Mouse (Mus musculus) CH12F3 (cell line): ENCODE measurements around the gene Rab11fip5.

Experiments used
- in situ Hi-C: fragments of 300-500 bp; cut with MboI; formaldehyde crosslinking; loops from 2 replicates; pipeline ENCODE4 v1.14.3; 2020; ENCODE audit warnings: low sequenced_read_pairs

The Rab11fip5 gene

DNA sequence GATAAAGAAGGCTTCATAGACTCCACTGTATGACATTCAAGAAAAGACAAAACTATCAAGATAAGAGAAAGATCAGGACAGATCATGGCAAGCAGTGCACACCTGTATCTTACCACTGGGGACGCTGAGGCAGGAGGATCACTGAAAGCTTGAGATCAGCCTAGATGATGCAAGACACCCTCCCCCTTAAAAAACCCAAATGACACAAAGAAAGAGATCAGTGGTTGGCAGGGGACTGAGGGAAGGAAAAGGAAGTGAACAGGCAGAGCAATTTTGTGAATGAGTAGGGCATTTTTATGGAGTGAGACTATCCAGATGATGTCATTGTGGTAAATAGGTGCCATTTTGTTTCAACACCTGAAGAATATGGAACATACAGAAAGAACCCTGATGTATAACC is 24.3 kb downstream of the Rab11fip5 start:
- in situ Hi-C loops, result no loop called here

DNA sequence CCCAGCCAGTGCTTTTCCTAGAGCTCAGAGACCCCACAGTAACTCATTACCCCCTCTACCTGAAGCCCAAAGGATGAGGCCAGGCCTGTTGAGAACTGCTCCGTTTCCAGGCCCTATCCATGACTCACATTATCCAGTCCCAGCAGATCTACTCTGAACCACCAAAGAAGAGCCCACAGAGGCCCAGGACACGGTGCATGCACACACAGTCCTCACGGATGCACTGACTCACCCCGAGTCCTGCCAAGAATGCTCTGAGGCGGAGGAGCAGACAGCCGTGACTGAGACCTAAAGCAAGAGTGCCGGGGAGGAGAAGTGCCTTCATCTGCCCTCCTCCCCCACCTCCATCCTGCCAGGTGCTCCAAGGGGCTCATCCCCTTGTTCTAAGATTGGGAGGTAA is 25.2 kb downstream of the Rab11fip5 start:
- in situ Hi-C loops, result loop anchor here (10.0 kb wide), 1 partner anchor 46 kb away; no protein-coding TSS in a partner anchor

DNA sequence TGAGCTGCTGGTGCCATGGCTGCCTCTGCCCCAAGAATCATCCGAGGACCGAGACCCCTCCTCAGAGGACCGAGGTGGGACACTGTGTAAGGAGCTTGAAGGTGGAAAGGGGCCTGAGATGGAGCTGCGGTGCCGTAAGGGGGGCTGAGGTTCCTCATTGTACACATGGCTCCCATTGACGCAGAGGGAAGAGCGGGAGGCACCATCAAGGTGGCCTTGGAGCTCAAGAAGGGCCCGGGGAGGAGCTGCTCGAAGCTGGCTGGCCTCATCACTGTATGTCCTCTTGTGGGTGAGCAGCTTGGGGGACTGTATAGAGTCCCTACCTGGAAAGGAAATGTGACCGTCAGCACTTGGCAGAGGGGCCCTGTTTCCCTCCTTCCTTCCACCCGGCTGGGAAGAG is 26.3 kb downstream of the Rab11fip5 start:
- in situ Hi-C loops, result loop anchor here (10.0 kb wide), 1 partner anchor 47 kb away; no protein-coding TSS in a partner anchor

DNA sequence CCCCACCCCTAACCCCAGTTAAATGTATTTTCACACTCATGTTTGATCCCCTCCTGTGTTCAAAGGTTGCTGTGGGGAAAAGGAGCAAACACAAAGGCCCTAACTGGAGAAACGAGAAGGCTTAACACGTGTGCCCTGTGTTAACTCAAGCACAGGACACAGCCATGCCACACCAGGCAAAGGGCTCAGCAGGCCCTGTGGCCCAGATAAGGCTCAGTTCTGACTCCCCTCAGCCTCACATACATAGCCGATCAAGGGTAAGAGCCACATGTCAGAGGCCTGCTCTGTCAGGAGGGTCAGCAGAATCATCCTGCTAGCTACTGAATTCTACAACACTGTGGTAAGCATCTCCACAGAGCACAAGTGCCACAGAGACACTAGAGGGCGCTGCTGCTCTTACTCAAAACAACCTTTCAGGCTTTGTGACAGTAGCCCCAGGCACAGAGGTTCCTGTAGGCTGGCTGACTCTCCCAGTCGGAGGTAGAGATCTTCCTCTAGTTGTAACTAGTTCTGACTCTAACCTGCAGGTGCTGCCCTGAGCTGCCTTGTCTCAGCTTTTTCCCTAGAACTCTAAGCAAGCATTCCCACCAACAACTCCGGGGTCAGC is 28.3 kb downstream of the Rab11fip5 start:
- in situ Hi-C loops, result loop anchor here (10.0 kb wide), 1 partner anchor 49 kb away; no protein-coding TSS in a partner anchor

DNA sequence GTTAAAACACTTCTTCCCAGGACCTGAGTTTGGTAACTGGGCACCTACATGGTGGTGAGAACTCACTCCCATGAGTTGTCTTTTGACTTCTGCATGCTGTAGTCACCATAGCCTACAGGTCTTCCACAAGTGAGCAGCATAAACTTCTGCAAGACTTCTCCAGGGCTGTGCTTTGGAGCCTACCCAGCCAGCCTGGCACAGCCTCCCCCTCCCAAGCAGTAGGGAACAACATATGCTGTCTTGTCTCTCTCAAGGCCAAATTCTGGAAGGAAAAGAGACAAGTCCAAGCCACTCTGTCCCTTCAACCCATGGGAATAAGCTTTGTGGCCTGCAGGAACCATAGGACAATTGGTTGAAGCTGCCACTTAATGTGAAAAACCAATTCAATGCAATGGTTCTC is 29.5 kb downstream of the Rab11fip5 start:
- in situ Hi-C loops, result loop anchor here (10.0 kb wide), 1 partner anchor 50 kb away; no protein-coding TSS in a partner anchor

DNA sequence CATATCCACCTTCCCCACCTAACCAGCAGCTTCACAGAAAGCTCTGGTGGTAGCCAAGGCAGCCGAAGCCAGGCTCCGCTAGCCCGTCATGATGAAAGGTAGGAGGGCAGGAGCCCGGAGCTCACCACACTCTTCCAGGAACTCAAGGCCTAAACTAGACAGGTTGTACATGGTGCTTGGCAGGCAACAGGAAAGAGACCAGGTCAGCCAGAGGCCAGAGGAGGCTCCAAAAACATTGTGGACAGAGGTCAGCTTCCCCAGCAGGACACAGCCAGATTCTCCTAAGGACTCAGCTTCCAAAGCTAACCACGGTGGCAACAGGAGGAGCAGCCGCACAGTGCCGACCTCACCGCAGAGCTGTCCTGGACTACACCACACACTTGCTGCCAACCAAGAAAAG is 31.4 kb downstream of the Rab11fip5 start:
- in situ Hi-C loops, result loop anchor here (10.0 kb wide), 1 partner anchor 52 kb away; no protein-coding TSS in a partner anchor

DNA sequence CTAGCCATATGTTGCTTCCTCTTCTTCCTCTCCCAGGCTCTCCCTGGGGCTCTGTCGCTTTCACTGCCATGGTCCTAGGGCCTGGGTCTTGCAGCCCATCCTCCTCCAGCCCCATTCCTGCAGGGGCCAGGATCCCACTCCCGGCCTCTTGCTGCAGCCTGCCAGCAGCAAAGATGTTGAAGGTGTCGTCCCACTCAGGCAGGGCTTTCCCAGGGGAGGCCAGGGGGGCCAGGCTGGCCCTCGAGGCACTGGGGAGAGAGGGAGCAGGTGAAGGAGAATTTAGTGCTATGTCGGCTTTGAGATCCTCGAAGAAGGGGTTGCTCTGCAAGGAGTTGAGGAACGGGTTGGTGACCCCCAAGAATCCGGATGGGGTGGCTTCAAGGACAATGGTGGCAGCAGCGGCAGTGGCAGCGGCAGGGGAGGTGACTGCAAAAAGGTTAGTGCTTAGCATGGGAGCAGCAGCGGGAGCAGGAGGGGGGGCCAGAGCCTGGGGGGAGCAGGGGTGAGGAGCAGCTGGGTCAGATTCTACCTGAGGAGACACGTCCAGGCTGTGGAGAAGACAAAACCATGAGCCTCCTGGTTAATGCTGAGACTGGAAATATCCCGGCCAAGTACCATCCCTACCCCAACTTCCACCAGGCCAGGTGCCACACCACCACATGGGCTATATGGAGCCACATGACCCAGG is 32.5 kb downstream of the Rab11fip5 start:
- in situ Hi-C loops, result loop anchor here (10.0 kb wide), 1 partner anchor 53 kb away; no protein-coding TSS in a partner anchor

DNA sequence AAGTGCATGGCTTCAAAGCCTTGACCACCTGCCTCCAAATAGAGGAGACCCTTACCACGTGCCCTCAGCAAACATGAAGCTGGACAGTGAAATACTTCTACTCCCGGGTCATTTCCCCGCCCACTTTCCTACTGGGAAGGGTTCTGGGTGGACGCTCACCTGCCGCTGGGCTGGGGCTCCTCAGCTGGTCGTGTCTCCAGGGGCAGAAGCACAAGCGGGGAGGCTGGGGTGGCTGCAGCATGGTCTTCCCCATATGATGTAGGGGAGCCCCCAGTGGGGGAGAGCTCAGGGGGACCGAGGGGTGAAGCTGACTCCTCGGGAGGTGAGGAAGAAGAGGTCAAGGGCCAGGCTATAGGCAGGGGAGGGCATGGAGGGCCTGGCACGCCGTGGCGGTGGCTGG is 34.2 kb downstream of the Rab11fip5 start:
- in situ Hi-C loops, result loop anchor here (10.0 kb wide), 1 partner anchor 55 kb away; no protein-coding TSS in a partner anchor

DNA sequence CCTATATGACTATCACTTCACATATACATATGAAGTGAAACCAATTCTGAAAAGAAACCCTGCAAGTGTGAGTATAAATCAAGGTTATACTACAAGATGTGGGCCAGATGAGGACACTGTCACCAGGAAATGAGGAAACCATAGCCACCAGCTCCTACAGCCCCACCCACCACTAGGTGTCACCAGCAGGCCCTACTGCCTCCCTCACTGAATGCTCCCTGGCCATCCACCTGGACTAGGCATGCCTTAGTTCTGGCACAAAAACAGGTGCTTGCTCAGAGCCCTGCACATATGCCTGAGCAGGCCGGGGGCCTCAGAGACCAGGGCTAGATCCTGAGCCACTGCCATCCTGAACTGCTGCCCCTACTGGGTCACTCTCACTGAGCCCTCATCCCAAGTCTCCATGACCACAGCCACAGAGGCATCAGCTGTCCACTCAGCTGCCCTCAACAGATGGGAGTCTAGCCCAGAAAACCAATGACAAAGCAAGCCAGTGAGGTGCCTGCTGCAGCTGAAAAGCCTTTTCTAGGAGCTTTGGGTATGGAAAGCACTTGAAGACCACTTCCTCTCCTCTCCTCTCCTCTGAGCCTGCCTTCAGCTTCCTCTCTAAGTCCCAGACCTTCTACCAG is 35.0 kb downstream of the Rab11fip5 start:
- in situ Hi-C loops, result no loop called here

DNA sequence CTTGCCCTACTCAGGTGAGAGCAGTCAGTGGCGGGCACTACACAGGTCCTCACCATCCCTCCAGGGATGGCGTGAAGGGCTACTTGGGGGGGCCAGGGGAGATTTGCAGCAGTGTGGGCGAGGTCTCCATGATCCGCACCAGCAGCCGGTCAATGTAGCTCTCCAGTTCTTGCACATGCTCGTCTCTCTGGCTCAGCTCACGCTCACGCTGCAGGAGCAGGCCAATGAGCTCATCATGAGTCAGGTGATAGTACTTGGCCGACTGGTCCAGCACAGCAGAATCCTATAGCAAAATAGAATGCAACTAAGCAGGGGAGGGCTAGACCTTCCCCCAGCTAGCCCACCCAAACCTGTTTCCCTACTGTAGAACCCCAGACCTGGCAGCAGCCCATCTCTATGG is 37.5 kb downstream of the Rab11fip5 start:
- in situ Hi-C loops, result no loop called here

DNA sequence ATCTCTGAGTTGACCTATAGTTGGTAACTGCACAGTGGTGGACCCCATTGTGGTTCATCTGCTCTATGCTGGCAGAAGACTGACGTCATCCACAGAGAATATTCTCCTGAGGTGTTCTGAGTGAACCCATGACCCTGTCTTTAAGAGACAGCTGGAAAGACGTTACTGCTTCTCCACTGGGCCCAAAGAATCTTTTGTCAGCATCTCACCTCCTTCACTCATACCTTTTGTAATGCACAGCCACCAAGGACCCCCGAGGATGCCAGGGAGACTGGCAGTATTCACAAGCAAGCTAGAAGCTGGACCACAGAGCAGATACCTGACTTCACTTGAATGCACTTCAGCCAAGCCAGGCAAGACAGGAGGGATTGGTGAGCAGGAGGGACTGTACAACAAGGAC is 39.1 kb downstream of the Rab11fip5 start:
- in situ Hi-C loops, result no loop called here

DNA sequence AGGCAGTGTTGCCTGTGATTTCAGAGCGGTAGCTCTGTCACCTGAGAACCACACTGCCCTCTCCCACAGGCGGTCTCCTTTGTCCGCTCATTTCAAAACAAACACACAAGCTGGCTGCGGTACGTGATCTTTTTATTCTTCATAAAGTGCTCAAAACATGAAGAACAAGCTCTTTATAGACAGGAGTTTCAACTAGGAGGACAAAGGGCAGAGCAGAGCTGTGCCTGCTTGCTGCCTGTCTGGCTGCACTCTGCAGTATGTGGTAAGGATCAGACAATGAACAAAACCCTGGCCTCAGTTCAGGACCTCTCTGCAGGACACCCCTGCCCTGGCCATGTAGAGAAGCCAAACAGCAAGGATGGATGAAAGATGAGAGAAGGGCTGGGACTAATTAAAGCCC is 39.6 kb downstream of the Rab11fip5 start:
- in situ Hi-C loops, result no loop called here

DNA sequence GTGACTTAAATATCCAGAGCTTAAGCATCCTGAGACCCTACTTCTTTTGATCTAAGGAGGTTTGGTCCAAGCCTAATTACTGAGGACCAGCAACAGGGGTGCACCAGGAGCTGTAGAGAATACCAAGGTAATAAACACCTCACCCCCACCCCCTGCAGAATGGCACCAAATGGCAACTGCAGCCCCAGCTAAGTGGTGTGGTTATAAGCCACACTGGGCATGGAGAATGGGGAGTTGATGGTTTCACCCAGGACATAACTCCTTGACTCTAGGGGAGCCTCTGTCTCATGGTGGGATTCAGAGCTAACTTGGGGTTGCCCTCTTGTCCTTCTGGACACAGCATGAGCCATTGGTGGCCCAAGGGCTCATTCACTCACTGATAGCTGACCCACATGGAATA is 40.2 kb downstream of the Rab11fip5 start:
- in situ Hi-C loops, result no loop called here

DNA sequence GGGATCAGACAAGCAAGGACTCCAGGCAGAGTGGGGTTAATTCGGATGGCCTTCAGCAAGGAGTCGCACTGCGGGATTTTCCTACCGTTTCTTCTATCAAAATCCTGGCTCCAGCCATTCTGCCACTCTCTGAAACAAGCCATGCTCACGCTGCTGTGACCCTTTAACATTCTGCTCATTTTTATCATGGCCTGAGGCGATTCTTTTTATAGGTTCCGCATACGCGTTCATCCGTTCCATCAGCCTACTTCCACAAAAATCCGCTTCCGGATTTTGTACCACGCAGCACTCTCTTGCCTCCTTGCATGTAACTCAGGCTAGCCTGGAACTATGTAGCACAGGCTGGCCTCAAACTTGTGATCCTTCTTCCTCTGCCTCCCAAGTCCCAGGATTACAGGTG is 40.7 kb downstream of the Rab11fip5 start:
- in situ Hi-C loops, result no loop called here

DNA sequence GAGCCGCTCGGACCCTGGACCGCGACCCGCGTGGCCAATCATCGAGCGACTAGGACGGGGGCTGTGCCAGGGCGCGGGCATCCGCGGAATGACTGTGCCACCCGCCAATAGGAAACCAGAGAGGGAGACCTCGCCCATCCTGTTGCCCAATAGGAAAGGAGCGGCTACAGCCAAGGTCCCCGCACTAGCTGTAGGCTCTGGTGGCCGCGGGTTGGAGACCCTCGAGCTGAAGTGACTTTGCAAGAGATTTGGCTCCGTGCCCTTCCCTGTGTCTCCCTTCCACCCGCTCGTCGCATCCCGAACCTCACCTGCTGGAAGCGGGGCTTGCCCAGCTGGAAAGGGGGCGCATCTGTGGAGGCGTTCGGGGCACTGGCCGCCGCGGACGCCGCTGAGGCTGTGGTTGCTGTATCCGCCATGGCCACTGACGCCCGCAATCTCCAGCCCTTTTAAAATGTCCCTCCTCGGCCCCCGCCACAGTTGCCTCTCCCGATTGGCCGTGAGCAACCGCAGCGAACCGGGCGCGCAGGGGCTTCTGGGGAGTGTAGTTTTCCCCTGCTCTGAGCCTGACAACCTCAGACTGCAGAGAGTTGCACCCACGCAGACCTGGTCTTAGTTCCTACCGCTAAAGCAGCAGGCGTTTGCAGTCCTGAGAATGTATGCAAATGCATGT is 41.3 kb downstream of the Rab11fip5 start, which contains the start of gene Sfxn5:
Gene Sfxn5 (minus strand): TSS at position 423 of the 670 bp plus-strand sequence.
- in situ Hi-C loops, result no loop called here

DNA sequence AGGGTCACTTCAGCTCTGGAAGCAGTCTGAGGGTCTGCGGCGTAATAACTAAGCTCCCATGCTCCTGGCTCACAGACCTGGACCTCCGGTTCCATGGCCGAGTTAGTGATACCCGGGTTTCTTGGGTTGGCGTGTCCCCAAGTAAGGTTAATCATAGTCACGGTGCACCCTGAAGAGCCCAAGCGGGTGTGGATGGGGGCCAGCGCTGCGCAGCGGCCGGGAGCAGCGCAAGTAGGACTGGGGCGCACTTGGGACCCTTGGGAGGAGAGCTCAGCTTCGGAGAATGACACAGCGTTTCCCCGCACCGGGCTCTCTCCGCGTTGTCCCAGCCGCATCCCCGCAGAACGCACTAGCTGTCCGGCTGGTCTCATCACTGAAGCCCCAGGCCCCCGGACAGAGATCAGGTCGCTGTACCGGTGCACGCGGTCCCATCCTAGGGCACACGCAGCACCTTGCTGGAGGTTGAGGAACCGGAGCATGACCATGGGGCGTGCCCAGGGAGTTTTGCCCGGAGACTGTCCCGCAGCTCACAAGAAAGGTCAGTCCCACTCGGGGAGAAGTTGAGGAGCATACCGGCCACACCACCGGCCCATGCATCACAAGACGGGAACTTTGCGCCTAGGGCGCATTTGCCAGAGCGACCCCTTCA is 42.0 kb downstream of the Rab11fip5 start:
- in situ Hi-C loops, result no loop called here

DNA sequence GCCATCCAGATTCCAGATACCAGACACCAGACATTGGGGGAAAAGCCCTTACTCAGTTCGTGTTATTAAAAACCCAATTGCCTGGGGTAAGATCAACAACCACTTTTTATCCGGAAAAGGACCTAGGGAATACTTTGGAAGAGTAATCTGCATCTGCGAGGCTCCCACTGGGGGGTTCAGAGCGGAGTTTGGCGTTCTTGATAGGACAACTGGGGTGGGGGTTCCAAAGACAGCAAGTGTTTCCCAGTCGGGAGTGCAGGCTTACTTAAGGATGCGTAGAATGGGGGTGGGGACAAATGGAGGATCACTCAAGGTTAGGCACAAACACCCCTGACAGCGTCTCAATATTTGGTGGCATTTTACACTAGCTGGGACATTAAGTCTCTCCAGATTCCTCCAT is 42.7 kb downstream of the Rab11fip5 start:
- in situ Hi-C loops, result no loop called here

DNA sequence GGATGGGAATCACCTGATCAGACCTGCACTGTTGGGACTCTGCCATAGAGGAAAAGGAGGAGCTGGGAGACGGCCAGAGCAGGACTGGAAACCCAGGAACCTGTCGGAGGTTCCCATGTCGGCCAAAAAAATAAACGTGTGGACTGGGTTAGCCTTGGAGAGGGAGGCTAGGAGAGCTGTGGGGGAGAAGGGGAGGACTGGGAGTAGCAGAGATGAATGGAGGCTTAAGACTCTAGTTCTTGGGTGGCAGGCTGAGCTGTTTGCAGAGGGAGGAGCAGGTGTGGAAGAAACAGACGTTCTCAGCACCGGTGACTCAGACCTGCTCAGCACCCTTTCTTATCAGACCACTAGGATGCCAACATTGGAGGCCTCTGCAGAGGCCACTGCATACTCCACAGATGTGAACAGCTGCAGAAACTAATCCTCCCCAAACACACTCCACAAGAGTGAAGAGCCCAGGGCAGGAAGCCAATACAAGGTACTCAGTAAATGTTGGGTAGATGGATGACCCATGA is 43.2 kb downstream of the Rab11fip5 start:
- in situ Hi-C loops, result no loop called here

DNA sequence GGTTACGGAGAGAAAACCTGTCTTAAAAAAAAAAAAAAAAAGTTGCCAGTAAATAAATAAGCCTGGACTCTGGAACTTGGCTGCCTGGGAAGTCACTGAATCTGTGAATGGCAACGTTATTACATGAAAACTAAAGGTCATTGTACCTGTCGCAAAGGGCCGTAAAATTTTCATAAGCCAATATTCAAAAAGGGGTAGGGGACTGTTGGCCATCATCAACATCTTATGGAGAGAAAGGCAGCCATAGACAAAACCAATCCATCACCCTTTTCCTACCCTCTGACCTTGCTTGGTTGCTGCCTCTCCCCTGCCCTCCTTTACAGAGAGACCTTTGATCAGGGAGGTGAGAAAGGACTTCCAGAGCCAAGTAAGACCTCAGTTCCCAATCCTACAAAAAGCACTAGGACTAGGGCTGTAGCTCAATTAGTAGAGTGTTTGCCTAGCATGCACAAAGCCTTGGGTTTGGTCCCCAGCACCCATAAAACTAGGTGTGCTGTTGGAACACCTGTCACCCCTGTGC is 44.7 kb downstream of the Rab11fip5 start:
- in situ Hi-C loops, result no loop called here

DNA sequence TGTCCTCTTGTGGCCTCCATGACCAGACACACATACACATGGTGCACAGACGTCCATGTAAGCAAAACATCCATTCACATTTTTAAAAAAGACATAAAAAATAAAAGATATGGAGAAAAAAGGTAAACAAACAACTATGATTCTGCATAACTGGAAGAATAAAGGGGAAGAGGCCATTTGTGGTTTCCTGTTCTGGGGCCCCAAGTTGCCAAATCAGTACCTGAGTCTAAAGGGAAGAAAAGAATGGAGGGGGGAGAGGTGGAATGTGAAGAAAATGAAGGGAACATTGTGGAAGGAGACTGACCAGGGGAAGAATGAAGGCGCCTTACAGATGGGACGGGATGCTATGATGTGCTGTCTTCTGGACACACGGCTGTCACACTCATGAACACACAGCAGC is 47.9 kb downstream of the Rab11fip5 start:
- in situ Hi-C loops, result no loop called here
